Mouse (Mus musculus) urinary bladder, postnatal 4 days (tissue): ENCODE results near the gene Phactr2.
"Not testable (repeated sequence)": the region's sequence is repeated elsewhere in the genome, so short reads cannot be mapped to it uniquely, and the experiment has no call there.

Source experiments
- DNase-seq, 2 experiments: peaks; one replicate each; pipeline ENCODE4 v3.0.0; 2021 to 2022; ENCODE audit warnings: low spot score in 2 of 2

The Phactr2 gene

GRCm38 (mm10) chr10:13473833-13474567 lies at the start of gene Phactr2:
TSS of gene Phactr2 (minus strand) at chr10:13474412.
- DNase-seq = peak; percentile 43 to 63

GRCm38 (mm10) chr10:13521857-13522256 lies 47.6 kb upstream of the Phactr2 start:
- DNase-seq = no peak

DNA sequence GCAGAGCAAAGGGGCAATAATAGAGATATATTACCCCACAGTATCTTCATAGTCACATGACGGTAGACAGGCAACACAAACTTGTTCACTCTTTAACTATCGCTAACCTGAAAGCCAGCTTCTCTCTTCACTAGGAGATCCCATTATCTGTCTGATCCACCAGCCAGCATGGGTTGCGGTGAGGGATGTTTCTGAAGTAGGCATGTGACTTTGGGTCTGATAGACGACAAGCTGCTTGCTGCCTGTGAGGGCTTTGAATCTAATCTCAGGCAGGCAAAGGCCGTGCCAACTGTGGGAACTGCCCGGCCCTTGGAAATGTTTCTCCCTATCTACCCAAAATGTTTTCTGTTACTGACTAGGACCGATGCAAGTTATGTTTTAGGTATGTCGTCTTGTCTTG lies 28.2 kb upstream of the Phactr2 start:
- DNase-seq = no peak

DNA sequence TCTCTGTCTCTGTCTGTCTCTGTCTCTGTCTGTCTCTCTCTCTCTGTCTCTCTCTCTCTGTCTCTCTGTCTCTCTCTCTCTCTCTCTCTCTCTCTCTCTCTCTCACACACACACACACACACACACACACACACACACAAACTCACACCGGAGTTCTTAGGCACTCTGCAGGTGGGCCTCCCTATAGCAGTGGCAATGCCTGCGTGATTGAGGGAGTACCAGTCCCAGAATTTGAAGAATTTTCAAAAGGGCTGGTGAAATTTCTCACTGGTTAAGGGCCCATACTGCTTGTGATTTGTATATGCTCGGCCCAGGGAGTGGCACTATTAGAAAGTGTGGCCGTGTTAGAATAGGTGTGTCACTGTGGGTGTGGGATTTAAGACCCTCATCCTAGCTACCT lies 27.3 kb upstream of the Phactr2 start:
- DNase-seq = not testable (repeated sequence)

GRCm38 (mm10) chr10:13500938-13501496 lies 26.8 kb upstream of the Phactr2 start:
- peak; percentile 83 to 86 for DNase-seq

DNA sequence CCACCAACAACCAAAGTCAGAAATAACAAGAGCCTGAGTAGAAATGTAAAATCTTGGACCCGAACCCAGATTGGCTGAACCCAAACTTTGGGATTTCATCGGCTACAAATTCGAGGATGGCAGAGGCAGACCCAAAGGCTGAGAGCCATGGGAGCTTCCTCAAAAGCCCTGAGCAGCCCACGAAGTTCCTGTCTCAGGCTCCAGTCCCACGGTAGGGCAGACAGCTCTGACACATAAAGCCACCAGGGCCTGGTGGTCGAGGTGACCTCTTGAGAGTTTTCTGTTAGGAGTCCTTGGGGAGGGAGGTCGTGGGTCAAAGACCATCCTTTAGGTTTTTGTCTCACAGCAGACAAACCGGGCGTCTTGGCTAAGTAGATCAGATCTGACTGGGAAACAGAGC lies 26.3 kb upstream of the Phactr2 start:
- DNase-seq = no peak

- DNase-seq = no peak
These were observed 25.1 kb upstream of the Phactr2 start, which contains the start of gene Fuca2 for GRCm38 (mm10) chr10:13499331-13499730. TSS of gene Fuca2 (plus strand) at chr10:13499540.

- no peak for DNase-seq
These were observed 22.1 kb upstream of the Phactr2 start for GRCm38 (mm10) chr10:13496315-13496714.

- DNase-seq = no peak
These were observed 19.9 kb upstream of the Phactr2 start for GRCm38 (mm10) chr10:13493978-13494686.

DNA sequence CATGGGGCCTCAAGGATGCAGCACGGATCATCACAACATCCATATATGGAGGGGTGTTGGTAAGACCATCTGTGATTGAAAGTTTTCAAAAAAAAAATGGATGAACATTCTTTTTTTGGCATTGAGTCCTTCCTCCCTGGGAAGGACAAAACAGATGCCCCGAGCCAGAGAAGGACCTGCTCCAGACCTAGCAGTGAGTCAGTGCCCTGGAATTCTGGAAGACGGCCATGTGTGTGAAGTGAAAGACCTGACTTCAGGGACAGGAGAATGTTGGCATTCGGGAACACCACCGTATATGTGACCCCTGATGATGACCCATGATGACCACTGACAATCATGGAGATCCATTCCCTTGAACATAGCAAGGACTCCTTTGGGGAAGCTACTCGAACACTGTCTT lies 15.5 kb upstream of the Phactr2 start:
- no peak for DNase-seq

GRCm38 (mm10) chr10:13485958-13486357 lies 11.7 kb upstream of the Phactr2 start:
- DNase-seq = no peak

- no peak for DNase-seq
These were observed 5.1 kb upstream of the Phactr2 start for GRCm38 (mm10) chr10:13479341-13479740.

DNA sequence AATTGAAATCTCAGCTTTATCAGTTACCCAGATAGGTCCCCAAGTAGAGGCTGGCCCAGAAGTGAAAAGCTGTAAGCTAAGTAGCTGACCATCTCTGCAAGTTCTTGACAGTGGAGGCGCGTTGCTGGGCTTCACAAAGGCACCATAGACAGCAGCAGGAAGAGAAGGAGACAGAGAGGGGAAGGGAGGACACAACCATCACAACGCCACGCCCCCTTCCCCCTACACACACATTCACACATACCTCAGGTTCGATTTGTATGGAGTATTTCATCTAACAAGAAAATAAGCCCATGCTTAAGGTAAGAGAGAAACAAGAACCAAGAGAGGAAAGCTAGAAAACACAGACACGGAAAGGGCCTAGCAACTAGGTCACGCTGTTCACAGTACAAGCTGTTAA lies 909 bp upstream of the Phactr2 start:
- DNase-seq = no peak

DNA sequence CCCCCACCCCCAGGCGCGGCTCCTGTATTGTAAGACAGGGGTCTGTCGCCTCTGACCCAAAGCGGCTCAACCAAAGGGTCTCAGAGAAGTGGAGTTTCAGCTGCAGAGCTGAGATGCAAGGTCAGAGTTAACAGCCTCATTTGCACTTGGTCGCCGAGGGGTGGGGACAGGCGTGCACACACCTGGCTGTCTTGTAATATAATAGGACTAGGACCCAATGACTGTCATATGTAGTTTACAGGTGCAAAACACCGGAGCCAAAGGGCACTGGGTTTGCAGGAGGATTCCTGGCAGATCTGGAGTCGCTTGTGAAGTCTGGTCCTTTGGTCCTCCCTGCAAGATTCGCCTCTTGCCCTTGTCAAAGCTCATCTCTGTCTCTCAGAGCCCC lies 350 bp upstream of the Phactr2 start:
- no peak for DNase-seq

DNA sequence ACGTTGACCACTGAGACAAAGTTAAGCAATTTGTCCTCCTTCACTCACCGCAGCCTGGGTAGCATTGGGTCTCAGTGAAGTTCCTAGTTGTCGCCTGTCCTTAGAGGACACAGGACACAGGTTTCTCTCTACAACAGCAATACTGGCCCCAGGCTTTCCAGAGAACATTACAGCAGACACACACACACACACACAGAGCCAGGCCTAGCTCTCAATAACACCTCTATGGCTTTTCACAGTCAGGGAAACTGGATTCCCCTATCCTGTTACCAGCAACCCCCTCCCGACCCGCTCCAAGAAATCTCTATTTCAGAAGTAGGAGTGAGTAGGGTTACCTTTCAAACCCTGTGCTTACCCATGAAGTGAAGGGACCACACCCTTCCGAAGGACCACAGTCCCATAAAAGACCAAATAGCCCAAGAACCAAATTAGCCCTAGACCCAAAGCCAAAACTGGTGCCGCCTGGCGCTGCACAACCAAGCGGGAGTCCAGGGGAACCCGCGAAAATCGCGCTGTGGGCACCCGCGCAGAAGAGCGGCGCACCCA lies 852 bp downstream of the Phactr2 start:
- DNase-seq = no peak

- DNase-seq = no peak
These were observed 4.0 kb downstream of the Phactr2 start for GRCm38 (mm10) chr10:13470236-13470635.

GRCm38 (mm10) chr10:13468025-13468529 lies 6.1 kb downstream of the Phactr2 start:
- DNase-seq = not testable (repeated sequence)

GRCm38 (mm10) chr10:13466925-13467324 lies 7.3 kb downstream of the Phactr2 start:
- DNase-seq = no peak

DNA sequence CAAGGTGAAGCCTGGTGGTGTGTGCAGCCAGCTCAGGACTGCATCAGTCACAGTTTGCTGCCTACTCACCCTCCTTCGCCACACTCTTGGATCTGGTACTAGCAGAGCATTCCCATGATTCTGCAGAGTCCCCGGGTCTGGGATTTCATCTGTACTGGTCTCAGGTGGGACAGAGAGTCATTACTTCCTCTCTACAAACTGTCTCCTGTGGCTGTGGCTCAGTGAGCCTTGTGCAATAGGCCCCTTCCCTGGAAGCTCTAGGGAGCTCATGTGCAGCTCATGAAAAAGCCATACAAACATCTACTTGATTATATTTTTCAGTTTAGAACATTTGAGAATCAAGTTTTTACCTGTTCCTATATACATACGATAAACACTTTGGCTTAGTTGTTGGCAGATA lies 9.9 kb downstream of the Phactr2 start:
- DNase-seq = not testable (repeated sequence)

DNA sequence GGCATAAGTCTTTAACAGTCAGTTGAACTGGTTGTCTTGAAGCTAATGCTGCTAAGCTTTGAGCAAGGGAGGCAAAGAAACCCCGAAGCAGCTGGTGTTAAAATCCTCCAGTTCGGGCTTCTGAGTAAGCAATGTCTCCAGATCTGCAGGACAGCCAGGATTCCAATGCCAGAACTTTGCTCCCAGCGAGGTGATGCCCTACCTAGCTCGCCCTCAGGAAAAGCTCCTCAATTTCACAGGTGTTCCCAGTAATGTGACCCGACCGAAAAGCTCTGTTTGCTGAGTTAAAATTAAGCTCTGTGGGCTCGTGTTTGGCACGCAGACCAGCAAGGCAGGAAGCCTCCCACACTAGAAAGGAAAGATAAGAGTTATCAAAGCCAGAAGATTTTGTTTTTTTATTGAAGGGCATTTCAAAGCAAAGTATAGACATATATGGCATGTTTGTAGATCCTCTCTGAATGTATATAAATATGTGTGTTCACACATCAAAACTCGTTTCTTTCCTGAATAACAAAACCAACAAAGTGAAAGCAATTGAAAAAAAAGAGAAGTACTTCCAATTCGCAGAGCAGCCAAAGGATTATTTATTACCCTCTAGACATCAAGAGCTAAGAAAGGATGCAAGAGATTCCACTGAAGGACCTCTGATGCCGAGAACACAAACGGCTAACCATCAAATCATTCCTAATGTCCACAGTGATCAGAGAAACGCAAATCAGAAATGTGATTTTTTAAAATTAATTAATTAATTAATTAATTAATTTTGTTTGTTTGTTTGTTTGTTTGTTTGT lies 20.8 kb downstream of the Phactr2 start:
- no peak for DNase-seq

GRCm38 (mm10) chr10:13451640-13452039 lies 22.6 kb downstream of the Phactr2 start:
- no peak for DNase-seq
